19 mouse cellular contexts compared by ENCODE assay signal in genomic region chr12:112164840-112165219, GRCm38 (mm10). TPM values are rescaled to one million over a fixed set of nuclear protein-coding genes. Genes with fewer than 3 reads are reported as not detected.
A peak's percentile ranks its signal among the peaks of the same experiment; 100 is the strongest.
DNase-seq lines count a peak whose midpoint lies in the region; ATAC-seq and TF ChIP-seq lines count a peak whose summit lies in the region.
"Had no signal": no experiment of that assay in that cellular context is flagged by ENCODE, and none has a peak within 500 bp of the region (broad histone marks: within the 10 kb centered on the region; RNA-seq: fewer than 3 reads in every experiment).

No protein-coding gene starts in this region.

- no peaks in the 10 kb centered on the region for H3K36me3 ChIP-seq in heart, embryonic 12.5 days
- H3K36me3 ChIP-seq in stomach, embryonic 15.5 days, result no peaks in the 10 kb centered on the region
- H3K36me3 ChIP-seq in stomach, postnatal 0 days (ENCODE audit: control insufficient read depth, insufficient read depth, low read length), result no peaks in the 10 kb centered on the region
- H3K36me3 ChIP-seq in intestine, embryonic 16.5 days (ENCODE audit: control insufficient read depth, insufficient read depth, low read length), result no peaks in the 10 kb centered on the region
- H3K36me3 ChIP-seq: hindbrain, embryonic 15.5 days; kidney, embryonic 15.5 days; liver, embryonic 12.5 days had no signal

- no peak for TF ChIP-seq EP300 in stomach, postnatal 0 days (optimal IDR thresholded peaks at IDR 0.05)

- H3K4me3 ChIP-seq in heart, embryonic 12.5 days, result no peak overlapping the region
- no peak overlapping the region for H3K4me3 ChIP-seq in stomach, embryonic 15.5 days (replicated peaks)
- no peak overlapping the region for H3K4me3 ChIP-seq in stomach, postnatal 0 days (ENCODE audit: low read depth, low read length)
- H3K4me3 ChIP-seq in intestine, embryonic 16.5 days (ENCODE audit: low read length), result no peak overlapping the region
- H3K4me3 ChIP-seq: hindbrain, embryonic 15.5 days; kidney, embryonic 15.5 days; liver, embryonic 12.5 days had no signal

- H3K27me3 ChIP-seq in heart, embryonic 12.5 days (replicated peaks), result peaks cover 10% of the 10 kb centered on the region
- no peaks in the 10 kb centered on the region for H3K27me3 ChIP-seq in stomach, embryonic 15.5 days (replicated peaks)
- H3K27me3 ChIP-seq in stomach, postnatal 0 days (ENCODE audit: control insufficient read depth, insufficient read depth, low read length), result no peaks in the 10 kb centered on the region
- H3K27me3 ChIP-seq in intestine, embryonic 16.5 days (replicated peaks; ENCODE audit: control insufficient read depth, insufficient read depth, low read length), result no peaks in the 10 kb centered on the region
- H3K27me3 ChIP-seq: hindbrain, embryonic 15.5 days; liver, embryonic 12.5 days had no signal

- ATAC-seq in heart, embryonic 12.5 days (ENCODE audit: insufficient number of reproducible peaks, low FRiP score), result no peak
- peak; percentile 23; the same call in 1 of the 2 replicates for ATAC-seq in stomach, embryonic 15.5 days (ENCODE audit: insufficient read depth, low FRiP score, low read depth)
- ATAC-seq in stomach, postnatal 0 days (ENCODE audit: low FRiP score, low TSS enrichment), result no peak
- ATAC-seq in intestine, embryonic 16.5 days, result peak; percentile 78

- no peaks in the 10 kb centered on the region for H3K9me3 ChIP-seq in heart, embryonic 12.5 days (replicated peaks)
- no peaks in the 10 kb centered on the region for H3K9me3 ChIP-seq in stomach, embryonic 15.5 days
- H3K9me3 ChIP-seq in stomach, postnatal 0 days (ENCODE audit: control insufficient read depth, low read length), result no peaks in the 10 kb centered on the region
- no peaks in the 10 kb centered on the region for H3K9me3 ChIP-seq in intestine, embryonic 16.5 days (ENCODE audit: control insufficient read depth, low read length)
- H3K9me3 ChIP-seq: hindbrain, embryonic 15.5 days; kidney, embryonic 15.5 days; liver, embryonic 12.5 days had no signal

- no peak overlapping the region for H3K4me2 ChIP-seq in heart, embryonic 12.5 days
- H3K4me2 ChIP-seq in stomach, embryonic 15.5 days, result no peak overlapping the region
- H3K4me2 ChIP-seq in stomach, postnatal 0 days (replicated peaks; ENCODE audit: low read depth), result no peak overlapping the region
- no peak overlapping the region for H3K4me2 ChIP-seq in intestine, embryonic 16.5 days (ENCODE audit: low read depth, low read length)
- H3K4me2 ChIP-seq: hindbrain, embryonic 15.5 days; kidney, embryonic 15.5 days; liver, embryonic 12.5 days; lung, embryonic 14.5 days had no signal

- 61% methylated on average over 6 of the region's 6 CpGs for WGBS in heart, embryonic 12.5 days
- 68% methylated on average over 6 of the region's 6 CpGs for WGBS in stomach, embryonic 15.5 days
- 59% methylated on average over 6 of the region's 6 CpGs for WGBS in stomach, postnatal 0 days
- WGBS in intestine, embryonic 16.5 days, result 64% methylated on average over 6 of the region's 6 CpGs

- peak overlapping the region; percentile 10; the same call in 1 of the 2 replicates for H3K9ac ChIP-seq in heart, embryonic 12.5 days
- H3K9ac ChIP-seq in stomach, embryonic 15.5 days, result no peak overlapping the region
- H3K9ac ChIP-seq in stomach, postnatal 0 days (ENCODE audit: low read length), result no peak overlapping the region
- H3K9ac ChIP-seq in intestine, embryonic 16.5 days (ENCODE audit: low read depth, low read length), result no peak overlapping the region
- H3K9ac ChIP-seq: hindbrain, embryonic 15.5 days; kidney, embryonic 15.5 days; liver, embryonic 12.5 days; lung, embryonic 14.5 days had no signal

- no peak for DNase-seq in heart, postnatal 36 days
- DNase-seq in stomach, postnatal 0 days (ENCODE audit: low spot score), result no peak
- peak; percentile 90 for DNase-seq in testis, postnatal 14 days (ENCODE audit: low spot score)
- no peak for DNase-seq in heart, adult 9 months (ENCODE audit: low spot score in 2 of 2)
- no peak for DNase-seq in frontal cortex, postnatal 10 days (ENCODE audit: low spot score in 2 of 2)
- DNase-seq: adrenal gland, adult 8-10 months; cerebellum, adult 11 months; cerebellum, postnatal 36 days; lung, embryonic 14.5 days; right cerebral cortex, postnatal 4 days; thymus, adult 2 months had no signal

- H3K4me1 ChIP-seq in heart, embryonic 12.5 days (replicated peaks), result peaks cover 45% of the 10 kb centered on the region
- H3K4me1 ChIP-seq in stomach, embryonic 15.5 days, result peaks cover 11% of the 10 kb centered on the region; the same call in 1 of the 2 replicates
- H3K4me1 ChIP-seq in stomach, postnatal 0 days (replicated peaks; ENCODE audit: control insufficient read depth, insufficient read depth), result no peaks in the 10 kb centered on the region
- H3K4me1 ChIP-seq in intestine, embryonic 16.5 days (ENCODE audit: control insufficient read depth, insufficient read depth, low read length), result peaks cover 24% of the 10 kb centered on the region

- no peak for TF ChIP-seq CTCF in stomach, postnatal 0 days (IDR thresholded peaks at IDR 0.05; ENCODE audit: low read depth)

- no peak overlapping the region for H3K27ac ChIP-seq in heart, embryonic 12.5 days (ENCODE audit: poor library complexity, severe bottlenecking)
- H3K27ac ChIP-seq in stomach, embryonic 15.5 days, result no peak overlapping the region
- H3K27ac ChIP-seq in stomach, postnatal 0 days (replicated peaks), result no peak overlapping the region
- no peak overlapping the region for H3K27ac ChIP-seq in intestine, embryonic 16.5 days (ENCODE audit: low read length)
- H3K27ac ChIP-seq: hindbrain, embryonic 15.5 days; kidney, embryonic 15.5 days; liver, embryonic 12.5 days; macrophage had no signal

- intact Hi-C loops in heart, postnatal 36 days (cut with DNase I), result no loop called here

RNA-seq across cellular contexts. Expression of gene Kif26a, which starts 18.8 kb away (rescaled TPM):
- polyA plus RNA-seq in heart, embryonic 12.5 days (2016; fragmentation: Nextera tagmentation; extraction: Ambion mirVana), result 2.5 and 2.7 TPM in 2 replicates
- total RNA-seq in heart, postnatal 36 days (2021), result 10 to 100 TPM; 13.8 to 15.5 TPM
- 2.9 and 3.2 TPM in 2 replicates for polyA plus RNA-seq in stomach, embryonic 15.5 days (2015; fragmentation: Nextera tagmentation; extraction: Ambion mirVana)
- polyA plus RNA-seq in stomach, postnatal 0 days (2015; fragmentation: Nextera tagmentation; extraction: Ambion mirVana), result 0.75 and 0.80 TPM in 2 replicates
- polyA plus RNA-seq in intestine, embryonic 16.5 days (2015; fragmentation: Nextera tagmentation; extraction: Ambion mirVana), result 1.9 and 2.4 TPM in 2 replicates
- total RNA-seq: monocyte, adult 5-6 weeks had no signal
- polyA plus RNA-seq: macrophage had no signal

RNA-seq across cellular contexts. Expression of gene Aspg, which starts 58.4 kb away (rescaled TPM):
- 0.45 and 2.2 TPM in 2 replicates for polyA plus RNA-seq in heart, embryonic 12.5 days (2016; fragmentation: Nextera tagmentation; extraction: Ambion mirVana)
- total RNA-seq in heart, postnatal 36 days (2021), result under 1 TPM; 0.57 to 0.69 TPM
- 6.1 and 9.2 TPM in 2 replicates for polyA plus RNA-seq in stomach, embryonic 15.5 days (2015; fragmentation: Nextera tagmentation; extraction: Ambion mirVana)
- 6.0 and 6.9 TPM in 2 replicates for polyA plus RNA-seq in stomach, postnatal 0 days (2015; fragmentation: Nextera tagmentation; extraction: Ambion mirVana)
- 38.4 and 40.4 TPM in 2 replicates for polyA plus RNA-seq in intestine, embryonic 16.5 days (2015; fragmentation: Nextera tagmentation; extraction: Ambion mirVana)
- total RNA-seq: monocyte, adult 5-6 weeks had no signal
- polyA plus RNA-seq: macrophage had no signal

Comparison
In these comparisons a context has a peak if more than half of its experiments do, and no peak if none do; other contexts are left out.
1. ATAC-seq: peak in stomach, embryonic 15.5 days (single experiment) and intestine, embryonic 16.5 days (single experiment); none in heart, embryonic 12.5 days (single experiment) and stomach, postnatal 0 days (single experiment).